Mouse (Mus musculus) layer of hippocampus, adult 2 months (tissue): ENCODE measurements around the gene Lrrc75a. TPM values are rescaled to one million over a fixed set of nuclear protein-coding genes. Genes with fewer than 3 reads are reported as not detected.

Source experiments
- DNase-seq, 2 experiments: peaks; one replicate each; pipeline ENCODE4 v3.0.0; 2022; ENCODE audit warnings: low spot score in 2 of 2
- H3K27ac ChIP-seq: fragments of 200-600 bp; 2 replicates; pipeline ENCODE4 v1.8.1; 2022
- H3K4me3 ChIP-seq: fragments of 200-600 bp; 2 replicates; pipeline ENCODE4 v1.8.1; 2022; ENCODE audit warnings: mild to moderate bottlenecking
- CTCF ChIP-seq: fragments of 200-600 bp; conservative IDR thresholded peaks from 2 replicates; pipeline ENCODE4 v1.8.1; 2022; ENCODE audit warnings: antibody characterized with exemption, mild to moderate bottlenecking, moderate library complexity
- total RNA-seq, 2 experiments: library from RNA; stranded (reverse); gene quantifications; 2 replicates each; pipeline ENCODE4 v1.2.3; 2021

The Lrrc75a gene
- total RNA-seq, 2 experiments from 2014 or later, result 7.3 to 7.6 TPM

DNA sequence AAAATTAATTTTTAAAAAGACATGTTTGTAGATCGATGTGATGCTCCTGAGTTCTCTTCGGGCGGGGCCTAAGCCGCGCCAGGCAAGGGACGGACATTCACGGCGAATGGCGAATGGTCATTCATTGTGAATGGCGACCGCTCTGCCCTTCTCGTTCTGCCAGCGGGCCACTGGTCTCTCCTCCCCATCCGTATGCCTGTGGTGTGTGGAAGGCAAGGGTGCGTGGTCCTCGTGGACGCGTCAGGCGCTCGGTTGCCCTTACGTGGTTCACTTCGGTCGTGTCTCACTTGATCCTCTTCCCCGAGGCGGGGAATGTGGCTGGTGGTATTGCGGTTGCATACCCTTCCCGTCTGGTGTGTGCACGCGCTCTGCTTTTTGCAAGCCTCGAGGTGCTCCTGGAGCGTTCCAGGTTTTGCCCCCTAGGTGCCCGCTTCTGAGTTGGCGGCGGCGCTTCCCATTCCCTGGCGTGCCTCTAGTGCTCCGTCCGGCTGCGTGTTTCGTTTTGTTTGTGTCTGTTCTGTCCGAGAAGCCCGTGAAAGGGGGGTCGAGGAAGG, 87.8 kb downstream of the Lrrc75a start:
- Histone ChIP-seq H3K27ac (no peak overlapping the region), H3K4me3 (peak overlapping the region; percentile 47)
- DNase-seq, result no peak
- no peak for TF ChIP-seq CTCF

DNA sequence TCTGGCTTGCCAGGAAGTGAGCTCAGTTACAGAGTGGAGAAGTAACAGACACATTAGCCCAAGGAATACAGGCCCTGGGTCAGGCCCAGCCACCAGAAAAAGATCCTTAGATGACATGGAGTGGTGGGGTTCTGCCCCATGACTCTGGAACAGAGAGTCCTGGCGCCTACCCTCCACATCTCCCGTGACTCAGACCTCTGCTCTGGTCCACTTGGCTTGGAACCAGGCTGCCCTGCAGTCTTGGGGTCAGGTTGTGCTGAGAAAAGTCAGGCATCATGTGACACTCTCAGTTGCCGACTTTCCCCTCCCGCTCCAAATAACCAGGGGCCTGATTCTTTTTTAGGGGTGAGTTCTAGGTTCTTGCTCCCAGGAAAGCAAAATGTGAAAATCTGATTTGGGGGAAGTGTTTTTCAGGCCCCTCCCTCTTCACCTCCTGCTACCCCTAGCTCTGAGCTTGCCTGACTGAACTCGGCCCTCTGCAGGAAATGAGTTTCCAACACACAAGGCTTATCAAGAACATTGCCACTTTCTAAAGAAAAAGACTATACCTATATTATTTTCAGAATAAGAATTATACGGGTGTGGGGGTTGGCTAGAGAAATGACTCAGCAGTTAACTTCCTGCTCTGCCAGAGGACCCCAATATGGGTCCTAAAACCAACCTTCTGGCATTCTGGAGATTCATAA, 89.2 kb downstream of the Lrrc75a start:
- Histone ChIP-seq H3K27ac (no peak overlapping the region), H3K4me3 (no peak overlapping the region)
- DNase-seq, result no peak
- no peak for TF ChIP-seq CTCF

DNA sequence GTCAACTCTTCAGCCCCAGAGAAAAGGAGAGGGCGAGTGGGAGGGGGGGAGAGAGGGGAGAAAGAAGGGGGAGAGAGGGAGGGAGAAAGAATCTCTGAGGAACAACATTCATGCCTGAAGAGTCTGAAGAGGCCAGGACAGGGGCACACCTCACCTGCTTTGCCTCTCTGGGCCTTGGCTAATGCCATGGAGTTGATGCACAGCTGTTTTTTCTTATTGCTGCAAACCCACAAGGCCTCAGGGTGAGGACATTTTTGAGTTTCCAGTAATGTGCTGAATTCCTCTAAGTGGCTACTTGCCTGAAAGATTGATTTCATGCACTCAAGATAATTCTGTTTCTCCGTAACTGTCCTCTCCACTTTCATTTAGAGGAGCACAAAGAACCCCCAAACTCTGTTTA, 90.2 kb downstream of the Lrrc75a start:
- Histone ChIP-seq H3K4me3 (no peak overlapping the region), H3K27ac (no peak overlapping the region)
- no peak for TF ChIP-seq CTCF
- DNase-seq, result no peak

DNA sequence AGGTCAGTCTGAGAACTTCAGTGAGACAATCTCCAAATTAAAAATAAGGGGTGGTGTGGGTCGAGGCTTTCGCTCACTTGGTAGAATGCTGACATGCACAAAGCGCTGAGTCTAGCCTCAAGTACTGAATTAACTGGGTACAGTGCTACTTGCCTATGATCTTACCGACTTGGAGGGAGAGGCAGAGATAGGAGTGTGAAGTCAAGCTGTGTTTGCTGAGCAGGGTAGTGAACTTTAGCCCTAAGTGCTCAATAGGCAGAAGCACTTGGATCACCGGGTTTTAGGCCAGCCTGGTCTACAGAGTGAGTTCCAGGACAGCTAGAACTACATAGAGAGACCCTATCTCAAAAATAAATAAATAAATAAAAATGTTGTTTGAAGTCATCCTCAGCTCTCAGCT, 91.1 kb downstream of the Lrrc75a start:
- no peak for TF ChIP-seq CTCF
- no peak for DNase-seq
- Histone ChIP-seq H3K27ac (no peak overlapping the region), H3K4me3 (no peak overlapping the region)

DNA sequence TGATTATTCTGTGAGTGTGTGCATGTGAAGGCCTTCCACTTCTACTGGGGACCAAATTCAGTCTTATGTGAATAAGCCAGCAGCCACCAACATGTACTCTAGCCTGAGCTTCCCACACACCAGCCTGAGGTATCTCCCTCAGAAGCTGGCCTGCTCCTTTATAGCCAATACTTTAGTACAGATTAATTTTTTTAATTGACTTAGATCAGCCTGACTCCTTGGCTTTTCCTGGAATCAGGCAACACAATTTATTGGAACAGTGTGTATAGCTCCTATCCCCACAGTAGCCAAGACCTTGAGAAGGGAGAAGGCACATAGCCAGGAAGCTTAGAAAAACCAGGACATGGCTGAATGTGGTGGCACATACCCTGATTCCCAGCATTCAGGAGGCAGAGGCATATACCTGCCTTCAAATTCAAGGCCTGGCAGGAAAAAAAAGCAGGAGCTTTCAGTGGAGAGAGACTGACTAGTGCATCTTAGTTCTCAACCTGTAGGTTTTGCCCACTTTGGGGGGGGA, 92.4 kb downstream of the Lrrc75a start:
- TF ChIP-seq CTCF, result no peak
- Histone ChIP-seq H3K4me3 (no peak overlapping the region), H3K27ac (no peak overlapping the region)
- no peak for DNase-seq

DNA sequence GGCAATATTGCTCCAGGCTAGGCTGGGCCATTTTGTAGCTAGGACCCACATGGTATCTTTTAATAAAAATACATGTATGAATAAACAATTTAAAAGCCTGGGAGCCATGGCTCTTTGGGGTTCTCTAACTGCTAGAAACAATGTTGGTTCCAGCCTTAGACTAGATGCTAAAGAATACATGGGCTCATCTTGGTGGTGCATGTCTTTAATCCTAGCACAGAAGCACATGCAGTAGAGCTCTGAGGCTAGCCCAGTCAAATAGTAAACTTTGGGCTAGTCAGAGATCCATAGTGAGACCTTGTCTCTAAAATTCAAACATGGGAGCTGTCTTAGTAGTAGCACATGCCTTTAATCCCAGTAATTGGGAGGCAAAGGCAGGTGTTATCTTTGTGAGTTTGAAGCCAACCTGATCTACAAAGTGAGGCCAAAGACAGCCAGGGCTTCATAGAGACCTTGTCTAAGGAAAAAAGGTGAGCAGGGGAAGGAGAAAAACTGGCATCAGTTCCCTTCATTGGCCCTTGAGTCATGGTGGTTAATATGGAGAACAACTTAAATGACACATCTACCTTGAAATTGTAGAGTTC, 93.3 kb downstream of the Lrrc75a start:
- no peak for TF ChIP-seq CTCF
- H3K4me3 ChIP-seq, result peak overlapping the region; percentile 66; the same call in 1 of the 2 replicates
- H3K27ac ChIP-seq, result no peak overlapping the region
- no peak for DNase-seq

Other genes with a start within 250 kb of the Lrrc75a start
- gene Pigl, start 190.1 kb downstream of the Lrrc75a start, total RNA-seq, result 1 to 10 TPM; 7.3 to 8.7 TPM
- gene Ncor1, start 190.0 kb downstream of the Lrrc75a start, total RNA-seq, result 100 to 1,000 TPM; 300 to 303 TPM
- 10 to 100 TPM; 36.3 to 43.2 TPM for gene Cenpv, start 109.3 kb downstream of the Lrrc75a start, total RNA-seq
- gene Ubb, start 97.4 kb downstream of the Lrrc75a start, total RNA-seq, result 1,000 to 10,000 TPM; 1,708 to 1,866 TPM
- gene Trpv2, start 74.0 kb downstream of the Lrrc75a start, total RNA-seq, result 10 to 100 TPM; 12.8 to 14.0 TPM
- gene Mmgt2, start 141 bp upstream of the Lrrc75a start, total RNA-seq, result 10 to 100 TPM; 15.8 to 16.5 TPM
- 10 to 100 TPM; 17.2 to 18.8 TPM for gene Zfp287, start 83.4 kb upstream of the Lrrc75a start, total RNA-seq
- gene Gm10428, start 104.6 kb upstream of the Lrrc75a start, total RNA-seq, result not detected
- gene Zfp286, start 140.9 kb upstream of the Lrrc75a start, total RNA-seq, result 10 to 100 TPM; 24.3 to 33.1 TPM
- gene Trim16, start 171.7 kb upstream of the Lrrc75a start, total RNA-seq, result 1 to 10 TPM; 1.4 to 1.6 TPM
- gene Fbxw10, start 198.5 kb upstream of the Lrrc75a start, total RNA-seq, result 1 to 10 TPM; 1.9 to 2.6 TPM
- gene Tvp23b, start 230.9 kb upstream of the Lrrc75a start, total RNA-seq, result 10 to 100 TPM; 27.6 to 30.5 TPM